Mouse (Mus musculus): ENCODE measurements around the gene Plin5. TPM values are rescaled to one million over a fixed set of nuclear protein-coding genes. Genes with fewer than 3 reads are reported as not detected.

Gene Plin5
- polyA plus RNA-seq, 1 experiment, result 11.7 TPM

GRCm38 (mm10) chr17:56153643-56154042 lies 36.2 kb upstream of the Plin5 start:
- Histone ChIP-seq H3K4me1 (replicated peaks; ENCODE audit: control insufficient read depth, insufficient read depth, low read length) (peaks cover 8% of the 10 kb centered on the region), H3K27me3 (ENCODE audit: control insufficient read depth, insufficient read depth, low read length) (no peaks in the 10 kb centered on the region; the same call in 1 of the 2 replicates), H3K36me3 (ENCODE audit: control insufficient read depth, insufficient read depth, low read length) (no peaks in the 10 kb centered on the region), H3K4me3 (ENCODE audit: control insufficient read depth, insufficient read depth, low read length) (no peak overlapping the region), H3K27ac (ENCODE audit: control insufficient read depth, insufficient read depth, low read length) (no peak overlapping the region)
- no peak for DNase-seq
- TF ChIP-seq POLR2A (IDR thresholded peaks at IDR 0.05; ENCODE audit: control insufficient read depth, extremely low read depth, insufficient read depth, low read length, poor library complexity), result no peak
- no peak for TF ChIP-seq CTCF (IDR thresholded peaks at IDR 0.05; ENCODE audit: borderline replicate concordance, control insufficient read depth, extremely low read depth, insufficient read depth, low read length, poor library complexity)
- WGBS, result 63% methylated on average over 9 of the region's 9 CpGs

GRCm38 (mm10) chr17:56149897-56150296 lies 32.5 kb upstream of the Plin5 start:
- Histone ChIP-seq H3K4me3 (ENCODE audit: control insufficient read depth, insufficient read depth, low read length) (no peak overlapping the region), H3K27ac (ENCODE audit: control insufficient read depth, insufficient read depth, low read length) (no peak overlapping the region), H3K27me3 (ENCODE audit: control insufficient read depth, insufficient read depth, low read length) (no peaks in the 10 kb centered on the region; the same call in 1 of the 2 replicates), H3K4me1 (replicated peaks; ENCODE audit: control insufficient read depth, insufficient read depth, low read length) (peaks cover 26% of the 10 kb centered on the region), H3K36me3 (ENCODE audit: control insufficient read depth, insufficient read depth, low read length) (no peaks in the 10 kb centered on the region)
- TF ChIP-seq POLR2A (IDR thresholded peaks at IDR 0.05; ENCODE audit: control insufficient read depth, extremely low read depth, insufficient read depth, low read length, poor library complexity), result no peak
- TF ChIP-seq CTCF (IDR thresholded peaks at IDR 0.05; ENCODE audit: borderline replicate concordance, control insufficient read depth, extremely low read depth, insufficient read depth, low read length, poor library complexity), result no peak
- 49% methylated on average over 2 of the region's 2 CpGs for WGBS
- no peak for DNase-seq

- H3K27me3 ChIP-seq (ENCODE audit: control insufficient read depth, insufficient read depth, low read length), result no peaks in the 10 kb centered on the region; the same call in 1 of the 2 replicates
- no peak overlapping the region for H3K27ac ChIP-seq (ENCODE audit: control insufficient read depth, insufficient read depth, low read length)
- H3K4me1 ChIP-seq (replicated peaks; ENCODE audit: control insufficient read depth, insufficient read depth, low read length), result peaks cover 26% of the 10 kb centered on the region
- WGBS, result 9% methylated on average over 30 of the region's 30 CpGs
- DNase-seq, result no peak
- 0 out of 2 replicates have a peak overlapping the region, but pooled peaks have one; percentile 3 for H3K4me3 ChIP-seq (ENCODE audit: control insufficient read depth, insufficient read depth, low read length)
- TF ChIP-seq POLR2A (IDR thresholded peaks at IDR 0.05; ENCODE audit: control insufficient read depth, extremely low read depth, insufficient read depth, low read length, poor library complexity) (no peak), CTCF (IDR thresholded peaks at IDR 0.05; ENCODE audit: borderline replicate concordance, control insufficient read depth, extremely low read depth, insufficient read depth, low read length, poor library complexity) (no peak)
- H3K36me3 ChIP-seq (ENCODE audit: control insufficient read depth, insufficient read depth, low read length), result no peaks in the 10 kb centered on the region
Measured at GRCm38 (mm10) chr17:56148790-56149618, 31.6 kb upstream of the Plin5 start.

GRCm38 (mm10) chr17:56148280-56148679 lies 30.9 kb upstream of the Plin5 start:
- 0 out of 2 replicates have a peak overlapping the region, but pooled peaks have one; percentile 3 for H3K4me3 ChIP-seq (ENCODE audit: control insufficient read depth, insufficient read depth, low read length)
- DNase-seq, result no peak
- TF ChIP-seq CTCF (IDR thresholded peaks at IDR 0.05; ENCODE audit: borderline replicate concordance, control insufficient read depth, extremely low read depth, insufficient read depth, low read length, poor library complexity), result no peak
- peak; percentile 25; the same call in 1 of the 2 replicates for TF ChIP-seq POLR2A (IDR thresholded peaks at IDR 0.05; ENCODE audit: control insufficient read depth, extremely low read depth, insufficient read depth, low read length, poor library complexity)

GRCm38 (mm10) chr17:56147420-56147819 lies 30.0 kb upstream of the Plin5 start:
- Histone ChIP-seq H3K36me3 (ENCODE audit: control insufficient read depth, insufficient read depth, low read length) (no peaks in the 10 kb centered on the region), H3K4me3 (ENCODE audit: control insufficient read depth, insufficient read depth, low read length) (no peak overlapping the region), H3K27ac (ENCODE audit: control insufficient read depth, insufficient read depth, low read length) (no peak overlapping the region), H3K4me1 (replicated peaks; ENCODE audit: control insufficient read depth, insufficient read depth, low read length) (peaks cover 26% of the 10 kb centered on the region), H3K27me3 (ENCODE audit: control insufficient read depth, insufficient read depth, low read length) (no peaks in the 10 kb centered on the region; the same call in 1 of the 2 replicates)
- WGBS, result 52% methylated on average over 12 of the region's 12 CpGs
- DNase-seq, result no peak
- TF ChIP-seq CTCF (IDR thresholded peaks at IDR 0.05; ENCODE audit: borderline replicate concordance, control insufficient read depth, extremely low read depth, insufficient read depth, low read length, poor library complexity) (no peak), POLR2A (IDR thresholded peaks at IDR 0.05; ENCODE audit: control insufficient read depth, extremely low read depth, insufficient read depth, low read length, poor library complexity) (no peak)

More at GRCm38 (mm10) chr17:56148280-56148679, 30.9 kb upstream of the Plin5 start:
- H3K4me1 ChIP-seq (replicated peaks; ENCODE audit: control insufficient read depth, insufficient read depth, low read length), result peaks cover 26% of the 10 kb centered on the region
- 32% methylated on average over 9 of the region's 9 CpGs for WGBS
- no peaks in the 10 kb centered on the region; the same call in 1 of the 2 replicates for H3K27me3 ChIP-seq (ENCODE audit: control insufficient read depth, insufficient read depth, low read length)
- H3K36me3 ChIP-seq (ENCODE audit: control insufficient read depth, insufficient read depth, low read length), result no peaks in the 10 kb centered on the region
- no peak overlapping the region for H3K27ac ChIP-seq (ENCODE audit: control insufficient read depth, insufficient read depth, low read length)

- no peak for DNase-seq
- no peak overlapping the region for H3K4me3 ChIP-seq (ENCODE audit: control insufficient read depth, insufficient read depth, low read length)
Measured at GRCm38 (mm10) chr17:56146131-56146530, 28.7 kb upstream of the Plin5 start.

More at GRCm38 (mm10) chr17:56146131-56146530, 28.7 kb upstream of the Plin5 start:
- WGBS, result 65% methylated on average over 9 of the region's 9 CpGs
- Histone ChIP-seq H3K36me3 (ENCODE audit: control insufficient read depth, insufficient read depth, low read length) (no peaks in the 10 kb centered on the region), H3K27ac (ENCODE audit: control insufficient read depth, insufficient read depth, low read length) (no peak overlapping the region), H3K4me1 (replicated peaks; ENCODE audit: control insufficient read depth, insufficient read depth, low read length) (peaks cover 36% of the 10 kb centered on the region), H3K27me3 (ENCODE audit: control insufficient read depth, insufficient read depth, low read length) (peaks cover 3% of the 10 kb centered on the region; the same call in 1 of the 2 replicates)
- no peak for TF ChIP-seq CTCF (IDR thresholded peaks at IDR 0.05; ENCODE audit: borderline replicate concordance, control insufficient read depth, extremely low read depth, insufficient read depth, low read length, poor library complexity)
- no peak for TF ChIP-seq POLR2A (IDR thresholded peaks at IDR 0.05; ENCODE audit: control insufficient read depth, extremely low read depth, insufficient read depth, low read length, poor library complexity)

All from thymus, adult 2 months (tissue).